Mouse (Mus musculus): ENCODE data around the gene Fto.

Gene Fto

GRCm38 (mm10) chr8:91395340-91396055 is 82.2 kb downstream of the Fto start:
- no peak for DNase-seq

- no peak for DNase-seq
Measured at GRCm38 (mm10) chr8:91398053-91398452, 84.7 kb downstream of the Fto start.

GRCm38 (mm10) chr8:91402980-91403975 is 90.0 kb downstream of the Fto start:
- DNase-seq, result no peak

DNA sequence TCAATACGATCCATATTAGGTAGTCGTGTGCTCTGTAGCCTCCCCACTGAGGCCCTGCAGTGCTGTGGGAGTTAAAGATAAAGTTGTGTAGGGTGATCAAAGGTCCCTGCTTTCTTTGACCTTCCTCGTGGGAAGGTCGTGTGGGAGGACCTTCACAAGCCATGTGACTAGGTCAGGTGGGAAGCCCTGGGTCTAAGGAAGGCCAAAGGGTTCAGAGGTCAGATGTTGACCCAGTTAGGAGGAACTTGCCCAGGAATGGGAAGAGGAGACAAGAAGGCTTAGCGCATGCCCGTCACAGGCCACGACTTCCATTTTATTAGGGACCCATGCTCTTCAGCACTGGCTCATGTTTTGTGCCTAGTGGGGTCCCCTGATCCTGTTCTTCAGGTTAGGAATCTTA is 91.0 kb downstream of the Fto start:
- DNase-seq, result no peak

DNA sequence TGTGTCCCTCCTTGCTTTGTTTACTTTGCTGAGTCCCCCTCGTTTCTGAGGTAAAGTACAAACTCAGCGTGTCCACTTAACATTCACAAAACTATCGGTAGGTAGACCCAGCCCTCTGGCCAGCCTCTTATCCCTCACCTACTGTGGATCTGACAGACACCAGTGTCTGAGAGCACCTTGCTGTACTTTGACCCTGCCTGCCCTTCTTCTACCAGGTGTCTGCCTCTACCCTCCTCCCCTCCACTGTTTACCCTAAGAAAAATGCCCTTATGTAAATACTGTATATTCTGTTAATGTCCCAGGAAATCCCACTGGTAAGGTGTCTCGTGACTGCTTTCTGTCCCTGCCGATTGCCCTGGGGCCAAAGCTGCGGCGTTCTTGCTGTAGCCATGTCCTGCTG is 91.8 kb downstream of the Fto start:
- no peak for DNase-seq

DNA sequence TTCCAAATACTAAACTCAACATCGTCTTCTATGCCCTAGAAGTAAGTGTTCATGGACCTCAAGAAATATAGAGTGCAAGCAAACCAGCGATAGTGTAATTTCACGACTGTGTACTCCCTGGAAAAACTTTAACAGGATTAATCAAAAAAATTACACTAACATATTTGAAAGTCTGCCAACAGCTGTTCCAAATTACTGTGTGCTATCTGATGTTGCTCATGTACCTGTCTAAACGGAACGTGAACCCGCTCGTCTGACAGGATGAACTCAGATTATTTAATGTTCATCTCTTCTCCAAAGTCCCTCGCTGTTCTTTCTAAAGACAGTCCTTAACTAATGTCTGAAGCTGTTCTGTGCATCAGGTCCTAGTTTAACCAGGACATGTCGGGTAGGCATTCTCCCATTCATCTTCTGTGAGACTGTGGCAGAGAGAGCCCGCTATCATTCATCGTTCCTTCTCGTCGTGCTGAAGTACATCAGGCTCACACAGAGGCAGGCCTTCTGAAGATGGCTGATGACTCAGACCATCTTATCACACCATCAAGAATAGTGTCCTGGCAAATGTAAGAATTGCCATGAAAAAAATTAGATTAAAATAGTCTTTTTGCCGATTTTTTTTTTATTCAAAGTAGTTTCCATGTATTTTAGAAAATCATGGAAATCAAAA is 93.4 kb downstream of the Fto start:
- no peak for DNase-seq

GRCm38 (mm10) chr8:91407880-91408279 is 94.6 kb downstream of the Fto start:
- DNase-seq, result no peak

GRCm38 (mm10) chr8:91410007-91410406 is 96.7 kb downstream of the Fto start:
- no peak for DNase-seq

GRCm38 (mm10) chr8:91424491-91425074 is 111.3 kb downstream of the Fto start:
- DNase-seq, result no peak

DNA sequence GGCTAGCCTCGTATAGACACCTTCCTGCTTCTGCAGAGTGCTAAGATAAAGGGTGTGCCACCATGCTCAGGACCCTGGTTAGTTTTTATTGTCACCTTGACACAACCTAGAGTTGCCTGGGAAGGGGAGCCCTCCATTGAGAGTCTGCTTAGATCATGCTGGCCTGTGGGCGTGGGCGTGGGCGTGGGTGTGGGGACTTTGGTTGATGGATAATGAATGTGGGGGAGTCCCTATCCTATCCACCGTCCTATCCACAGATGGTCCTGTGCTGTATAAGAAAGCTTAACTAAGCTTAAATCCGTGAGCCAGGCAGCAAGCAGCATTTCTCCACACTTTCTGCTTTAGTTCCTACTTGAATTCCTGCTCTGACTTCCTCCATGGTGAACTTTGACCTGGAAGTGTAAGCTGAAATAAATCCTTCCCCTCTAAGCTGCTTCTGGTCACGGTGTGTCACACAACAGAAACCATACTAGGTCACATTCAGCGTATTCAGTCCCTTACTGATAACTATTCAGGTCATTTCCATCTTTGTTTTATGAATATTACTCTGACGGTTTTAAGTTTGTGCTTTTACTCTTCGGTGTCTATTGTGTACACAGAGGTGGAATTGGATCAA is 112.0 kb downstream of the Fto start:
- no peak for DNase-seq

GRCm38 (mm10) chr8:91426496-91426895 is 113.2 kb downstream of the Fto start:
- DNase-seq, result no peak

- no peak for DNase-seq
Measured at GRCm38 (mm10) chr8:91430333-91430940, 117.1 kb downstream of the Fto start.

- DNase-seq, result no peak
Measured at GRCm38 (mm10) chr8:91436036-91436435, 122.7 kb downstream of the Fto start.

GRCm38 (mm10) chr8:91443911-91444310 is 130.6 kb downstream of the Fto start:
- DNase-seq, result no peak

- DNase-seq, result no peak
Measured at GRCm38 (mm10) chr8:91444636-91445410, 131.5 kb downstream of the Fto start.

DNA sequence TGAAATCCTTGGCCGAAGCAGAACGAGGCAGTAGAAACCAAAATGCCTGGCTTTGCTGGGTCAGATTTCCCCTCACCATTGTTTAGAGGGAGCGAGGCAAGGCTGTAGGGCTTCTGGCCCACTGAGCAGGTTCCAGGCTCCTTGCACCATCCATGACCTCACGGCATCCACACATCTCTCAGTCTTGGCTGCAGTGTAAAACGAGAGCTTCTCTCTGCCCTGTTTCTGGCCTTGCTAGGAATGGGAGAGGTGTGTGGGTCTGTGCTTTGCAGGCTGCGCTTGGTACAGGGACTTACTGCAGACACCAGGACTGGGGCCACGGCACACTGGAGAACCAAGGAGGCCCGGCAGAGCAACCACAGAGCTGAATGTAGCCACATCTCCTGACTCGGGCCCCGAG is 132.2 kb downstream of the Fto start:
- DNase-seq, result no peak

DNA sequence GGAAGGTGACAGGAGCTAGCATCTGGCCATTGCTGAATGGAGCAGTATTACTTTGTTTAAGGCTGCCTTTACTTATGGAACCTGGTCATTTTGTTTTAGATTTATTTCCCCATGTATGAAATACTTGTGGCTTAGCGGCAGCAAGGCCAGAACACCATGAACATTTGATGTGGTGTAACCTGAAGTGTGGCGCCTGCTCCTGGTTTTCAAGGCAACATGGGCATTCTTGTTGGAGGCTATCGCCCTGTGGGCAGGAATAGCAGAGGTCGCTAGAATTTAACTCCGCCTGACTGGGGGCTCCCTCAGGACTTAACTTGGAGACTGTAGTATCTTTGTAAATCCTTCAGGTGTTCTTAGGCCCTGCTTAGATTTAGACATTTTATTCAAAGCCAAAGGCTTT is 132.7 kb downstream of the Fto start:
- DNase-seq, result no peak

DNA sequence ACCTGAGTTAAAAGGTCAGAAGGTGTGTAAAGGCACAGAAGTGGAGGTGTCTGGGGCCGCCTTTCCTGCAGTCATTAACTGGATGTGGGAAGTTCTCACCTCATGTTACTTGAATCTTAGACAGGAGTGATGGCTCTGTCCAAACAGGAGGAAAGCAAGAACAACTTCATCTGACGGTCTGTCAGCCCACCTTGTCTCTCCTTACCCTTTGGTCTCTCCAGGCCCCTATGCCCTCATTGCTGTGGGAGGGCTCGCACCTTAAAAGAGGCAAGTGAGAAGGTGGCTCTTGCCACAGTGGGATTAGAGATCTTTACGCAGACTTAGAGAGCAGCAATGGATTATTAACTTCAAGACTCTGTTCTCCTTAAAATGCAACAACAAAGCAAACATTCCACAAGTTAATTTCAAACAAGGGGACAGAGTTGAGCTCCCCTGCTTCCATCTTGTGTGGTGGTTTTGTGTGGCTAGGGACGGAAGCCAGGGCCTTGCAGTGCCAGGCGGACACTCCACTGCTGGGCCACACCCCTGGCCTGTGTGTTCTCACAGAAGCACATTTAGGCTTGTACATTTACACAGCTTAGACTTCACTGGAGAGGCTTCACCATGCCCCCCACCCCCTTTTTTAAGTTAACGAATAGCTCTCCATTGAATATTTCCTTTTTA is 135.5 kb downstream of the Fto start:
- no peak for DNase-seq

- DNase-seq, result no peak
Measured at GRCm38 (mm10) chr8:91454926-91455325, 141.6 kb downstream of the Fto start.

GRCm38 (mm10) chr8:91455591-91455990 is 142.3 kb downstream of the Fto start:
- no peak for DNase-seq

- DNase-seq, result no peak
Measured at GRCm38 (mm10) chr8:91458016-91458415, 144.7 kb downstream of the Fto start.

Measured in cerebellum, adult 11-12 months (tissue).